8 mouse cellular contexts compared by ENCODE assay signal in genomic region chr5:128951472-128951871, GRCm38 (mm10). TPM values are rescaled to one million over a fixed set of nuclear protein-coding genes. Genes with fewer than 3 reads are reported as not detected.
DNase-seq lines count a peak whose midpoint lies in the region; ATAC-seq and TF ChIP-seq lines count a peak whose summit lies in the region.
"Had no signal": no experiment of that assay in that cellular context is flagged by ENCODE, and none has a peak within 500 bp of the region (broad histone marks: within the 10 kb centered on the region; RNA-seq: fewer than 3 reads in every experiment).

No protein-coding gene starts in this region.

- no peak for ATAC-seq in forebrain, postnatal 0 days
- ATAC-seq in midbrain, embryonic 11.5 days (ENCODE audit: low FRiP score) = no peak
- no peak for ATAC-seq in stomach, postnatal 0 days (ENCODE audit: low FRiP score, low TSS enrichment)
- no peak for ATAC-seq in inflammation-experienced regulatory T-cells, adult 6 months

- peak; percentile 37 for DNase-seq in right cerebral cortex, adult 18-20 months
- DNase-seq in right cerebral cortex, postnatal 36 days (ENCODE audit: low spot score in 2 of 2) = no peak
- DNase-seq in forebrain, postnatal 0 days = no peak
- no peak for DNase-seq in midbrain, embryonic 11.5 days (ENCODE audit: low spot score, missing footprints)
- no peak for DNase-seq in gastrocnemius, postnatal 36 days
- DNase-seq in stomach, postnatal 0 days (ENCODE audit: low spot score) = no peak

- intact Hi-C loops in gastrocnemius, postnatal 36 days (cut with DNase I) = no loop called here

- peak overlapping the region; percentile 61 for H3K4me2 ChIP-seq in forebrain, postnatal 0 days (ENCODE audit: low read depth)
- peak overlapping the region; percentile 87 for H3K4me2 ChIP-seq in midbrain, embryonic 11.5 days
- H3K4me2 ChIP-seq in stomach, postnatal 0 days (replicated peaks; ENCODE audit: low read depth) = no peak overlapping the region

- H3K27ac ChIP-seq in forebrain, postnatal 0 days (ENCODE audit: low read depth, low read length) = peak overlapping the region; percentile 21; the same call in 1 of the 2 replicates
- no peak overlapping the region for H3K27ac ChIP-seq in midbrain, embryonic 11.5 days (ENCODE audit: low read depth, low read length)
- H3K27ac ChIP-seq in stomach, postnatal 0 days (replicated peaks) = no peak overlapping the region
- H3K27ac ChIP-seq: lung, embryonic 15.5 days had no signal

- peak overlapping the region; percentile 73; the same call in 1 of the 2 replicates for H3K9ac ChIP-seq in forebrain, postnatal 0 days
- no peak overlapping the region for H3K9ac ChIP-seq in midbrain, embryonic 11.5 days (ENCODE audit: low read length)
- H3K9ac ChIP-seq in stomach, postnatal 0 days (ENCODE audit: low read length) = no peak overlapping the region
- H3K9ac ChIP-seq: lung, embryonic 15.5 days had no signal

- H3K9me3 ChIP-seq in forebrain, postnatal 0 days (ENCODE audit: low read length) = no peaks in the 10 kb centered on the region
- no peaks in the 10 kb centered on the region for H3K9me3 ChIP-seq in midbrain, embryonic 11.5 days (ENCODE audit: control insufficient read depth, low read length)
- no peaks in the 10 kb centered on the region; the same call in 1 of the 2 replicates for H3K9me3 ChIP-seq in stomach, postnatal 0 days (ENCODE audit: control insufficient read depth, low read length)

- H3K4me1 ChIP-seq in forebrain, postnatal 0 days (ENCODE audit: insufficient read depth) = no peaks in the 10 kb centered on the region; the same call in 1 of the 2 replicates
- H3K4me1 ChIP-seq in midbrain, embryonic 11.5 days (ENCODE audit: control insufficient read depth, insufficient read depth, low read length) = peaks cover 3% of the 10 kb centered on the region
- no peaks in the 10 kb centered on the region for H3K4me1 ChIP-seq in stomach, postnatal 0 days (replicated peaks; ENCODE audit: control insufficient read depth, insufficient read depth)
- H3K4me1 ChIP-seq: lung, embryonic 15.5 days had no signal

- 40% methylated on average over 4 of the region's 4 CpGs for WGBS in forebrain, postnatal 0 days
- WGBS in midbrain, embryonic 11.5 days = 53% methylated on average over 4 of the region's 4 CpGs
- 35% methylated on average over 4 of the region's 4 CpGs for WGBS in stomach, postnatal 0 days

- H3K4me3 ChIP-seq in forebrain, postnatal 0 days (ENCODE audit: low read depth, low read length) = peak overlapping the region; percentile 49
- 0 out of 2 replicates have a peak overlapping the region, but pooled peaks have one; percentile 53 for H3K4me3 ChIP-seq in midbrain, embryonic 11.5 days (ENCODE audit: low read depth, low read length)
- H3K4me3 ChIP-seq in stomach, postnatal 0 days (ENCODE audit: low read depth, low read length) = no peak overlapping the region
- H3K4me3 ChIP-seq: lung, embryonic 15.5 days had no signal

- H3K27me3 ChIP-seq in forebrain, postnatal 0 days (ENCODE audit: insufficient read depth, low read length) = no peaks in the 10 kb centered on the region
- H3K27me3 ChIP-seq in midbrain, embryonic 11.5 days (ENCODE audit: control insufficient read depth, insufficient read depth, low read length) = no peaks in the 10 kb centered on the region
- no peaks in the 10 kb centered on the region for H3K27me3 ChIP-seq in stomach, postnatal 0 days (ENCODE audit: control insufficient read depth, insufficient read depth, low read length)

- no peak for TF ChIP-seq EP300 in stomach, postnatal 0 days (optimal IDR thresholded peaks at IDR 0.05)

- no peak for TF ChIP-seq CTCF in forebrain, postnatal 0 days (IDR thresholded peaks at IDR 0.05; ENCODE audit: low read depth)
- no peak for TF ChIP-seq CTCF in stomach, postnatal 0 days (IDR thresholded peaks at IDR 0.05; ENCODE audit: low read depth)

- no peaks in the 10 kb centered on the region for H3K36me3 ChIP-seq in forebrain, postnatal 0 days (ENCODE audit: insufficient read depth)
- H3K36me3 ChIP-seq in midbrain, embryonic 11.5 days (ENCODE audit: control insufficient read depth, insufficient read depth, low read length) = no peaks in the 10 kb centered on the region
- no peaks in the 10 kb centered on the region for H3K36me3 ChIP-seq in stomach, postnatal 0 days (ENCODE audit: control insufficient read depth, insufficient read depth, low read length)
- H3K36me3 ChIP-seq: lung, embryonic 15.5 days had no signal

RNA-seq across cellular contexts. Expression of gene Rimbp2, which starts 1.8 kb away (rescaled TPM):
- 18.8 and 25.6 TPM in 2 replicates for total RNA-seq in forebrain, postnatal 0 days (2014; rRNA removed)
- 3.9 and 4.6 TPM in 2 replicates for polyA plus RNA-seq in forebrain, postnatal 0 days (2015; fragmentation: Nextera tagmentation; extraction: Ambion mirVana)
- 1.5 and 1.6 TPM in 2 replicates for polyA plus RNA-seq in midbrain, embryonic 11.5 days (2014; fragmentation: Nextera tagmentation; extraction: Ambion mirVana)
- total RNA-seq in gastrocnemius, postnatal 36 days (2021) = not detected
- polyA plus RNA-seq in stomach, postnatal 0 days (2015; fragmentation: Nextera tagmentation; extraction: Ambion mirVana) = 0.15 and 0.17 TPM in 2 replicates
- polyA plus RNA-seq in inflammation-experienced regulatory T-cells, adult 6 months (2017; shearing (Covaris generic)) = not detected

RNA-seq across cellular contexts. Expression of gene Stx2, which starts 56.9 kb away (rescaled TPM):
- 17.4 and 18.5 TPM in 2 replicates for total RNA-seq in forebrain, postnatal 0 days (2014; rRNA removed)
- polyA plus RNA-seq in forebrain, postnatal 0 days (2015; fragmentation: Nextera tagmentation; extraction: Ambion mirVana) = 9.4 and 12.5 TPM in 2 replicates
- polyA plus RNA-seq in midbrain, embryonic 11.5 days (2014; fragmentation: Nextera tagmentation; extraction: Ambion mirVana) = 26.0 and 27.6 TPM in 2 replicates
- total RNA-seq in gastrocnemius, postnatal 36 days (2021) = 1 to 10 TPM; 7.6 to 8.4 TPM
- polyA plus RNA-seq in stomach, postnatal 0 days (2015; fragmentation: Nextera tagmentation; extraction: Ambion mirVana) = 10.4 and 10.9 TPM in 2 replicates
- polyA plus RNA-seq in inflammation-experienced regulatory T-cells, adult 6 months (2017; shearing (Covaris generic)) = 1 to 10 TPM; 1.1 to 2.3 (median 1.9) TPM
